Mouse (Mus musculus) 3T3-L1 (cell line): ENCODE data around the gene Olfr364-ps1.

Source experiments
- DNase-seq: peaks from one replicate; pipeline ENCODE4 v3.0.0-alpha.2; 2015; ENCODE audit warnings: low read depth, low spot score

The Olfr364-ps1 gene

DNA sequence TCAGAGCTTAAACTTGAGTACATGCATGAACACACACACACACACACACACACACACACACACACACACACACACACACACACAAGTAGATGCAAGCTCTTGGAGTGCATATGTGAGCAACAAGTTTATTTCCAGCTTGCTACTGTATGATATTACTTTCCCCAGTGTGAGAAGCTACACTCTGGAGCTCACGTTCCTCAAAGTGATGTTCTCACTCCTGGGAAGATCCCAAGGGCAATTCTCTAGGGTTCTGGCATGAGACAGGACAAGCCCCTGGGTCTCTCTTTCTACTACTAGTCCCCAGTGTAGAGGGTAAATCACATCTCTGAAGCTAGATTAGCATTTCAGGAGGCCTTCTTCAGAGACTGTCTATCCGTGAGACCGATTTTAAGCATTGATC, at the start of gene Olfr364-ps1:
Gene Olfr364-ps1 (plus strand): TSS at position 301 of the 400 bp plus-strand sequence.
- no peak for DNase-seq

DNA sequence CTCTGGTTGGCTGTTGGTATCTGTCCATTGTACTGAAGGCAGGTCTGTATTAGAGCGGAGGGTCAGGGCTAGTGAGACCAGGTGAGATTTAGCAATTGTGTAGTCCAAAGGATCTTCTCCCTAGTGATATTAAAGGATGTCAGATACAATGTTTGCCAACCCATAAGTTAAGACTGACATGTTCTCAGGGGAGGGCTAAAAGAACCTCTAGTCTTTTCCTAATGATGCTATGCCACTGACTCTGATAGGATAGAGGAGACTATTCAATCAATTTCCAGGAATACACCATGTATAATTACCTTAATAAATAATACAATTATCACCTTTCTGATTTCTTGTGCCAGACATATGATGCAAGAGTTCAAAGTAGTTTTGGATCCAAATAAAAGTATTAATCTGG, 21.3 kb upstream of the Olfr364-ps1 start, which contains the start of gene Olfr362:
Gene Olfr362 (minus strand): TSS at position 101 of the 400 bp plus-strand sequence.
- DNase-seq: no peak

DNA sequence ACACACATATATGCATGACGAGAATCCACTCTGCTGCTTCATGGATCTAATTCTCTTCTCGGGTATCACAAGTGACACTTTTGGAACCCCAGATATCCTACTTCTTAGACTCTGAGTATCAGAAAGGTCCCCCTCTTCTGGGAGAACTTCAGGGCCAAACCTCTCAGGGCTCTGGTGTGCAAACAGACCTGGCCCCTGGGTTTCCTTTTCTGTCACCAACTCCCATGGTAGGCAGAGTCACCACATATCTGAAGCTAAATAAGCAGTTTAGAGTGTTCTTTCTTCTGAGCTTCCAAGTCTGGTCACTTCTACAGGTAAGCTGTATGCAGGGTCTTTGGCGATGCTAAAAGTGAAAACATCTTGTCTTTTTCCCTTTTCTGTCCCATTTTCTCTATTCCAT, 48.8 kb downstream of the Olfr364-ps1 start, which contains the start of gene Olfr365:
Gene Olfr365 (plus strand): TSS at position 301 of the 400 bp plus-strand sequence.
- DNase-seq: no peak
